Mouse (Mus musculus): ENCODE results near the gene Tmem51. TPM values are rescaled to one million over a fixed set of nuclear protein-coding genes. Genes with fewer than 3 reads are reported as not detected.

The Tmem51 gene
- total and polyA plus RNA-seq, 3 experiments = 1.4 to 8.0 (median 8.0) TPM

GRCm38 (mm10) chr4:142068899-142069812, 14.9 kb downstream of the Tmem51 start:
- in situ Hi-C loops (cut with MboI; ENCODE audit: low pct_ligation_motif_present, low pct_unique_long_range_greater_than_20kb, low sequenced_read_pairs) = no loop called here
- H3K4me2 ChIP-seq (ENCODE audit: insufficient read depth, low read depth, poor library complexity, severe bottlenecking) = no peak overlapping the region
- DNase-seq (ENCODE audit: extremely low read depth) = no peak
- no peaks in the 10 kb centered on the region for H3K9me3 ChIP-seq (replicated peaks; ENCODE audit: low read length)
- H3K79me2 ChIP-seq (replicated peaks; ENCODE audit: control insufficient read depth, extremely low read depth, insufficient read depth, poor library complexity, severe bottlenecking) = no peaks in the 10 kb centered on the region
- no peak overlapping the region for H3K27ac ChIP-seq (ENCODE audit: insufficient read depth, low read depth)
- no peaks in the 10 kb centered on the region for H3K27me3 ChIP-seq (replicated peaks)
- dilution Hi-C loops (cut with MboI; ENCODE audit: extremely low pct_ligation_motif_present, extremely low pct_unique_long_range_greater_than_20kb, low sequenced_read_pairs) = no loop called here
- no peak overlapping the region for H3K4me3 ChIP-seq (replicated peaks in 1 of 3; ENCODE audit: low read depth in 2 of 3, low read length in 2 of 3, poor library complexity in 1 of 3)
- H3K9ac ChIP-seq (ENCODE audit: insufficient read depth, low read depth) = no peak overlapping the region
- TF ChIP-seq SIN3A (IDR thresholded peaks at IDR 0.05; ENCODE audit: low read length) (no peak), MYC (IDR thresholded peaks at IDR 0.05; ENCODE audit: low read depth, low read length) (no peak), ZKSCAN1 (IDR thresholded peaks at IDR 0.05; ENCODE audit: borderline replicate concordance, low read depth, low read length) (no peak), SMC3 (IDR thresholded peaks at IDR 0.05; ENCODE audit: low read depth, low read length) (no peak), ZC3H11A (IDR thresholded peaks at IDR 0.05; ENCODE audit: low read depth, low read length) (no peak), USF2 (conservative IDR thresholded peaks at IDR 0.05; ENCODE audit: low read depth, low read length) (no peak), TBP (conservative IDR thresholded peaks at IDR 0.05; ENCODE audit: low read depth, low read length) (no peak), CHD1 (IDR thresholded peaks at IDR 0.05; ENCODE audit: low read depth, low read length) (no peak), JUN (IDR thresholded peaks at IDR 0.05; ENCODE audit: insufficient read depth, low read depth, low read length) (no peak), POLR2A (IDR thresholded peaks at IDR 0.05; ENCODE audit: low read depth, low read length) (no peak), PAX5 (IDR thresholded peaks at IDR 0.05; ENCODE audit: low read length) (no peak), E2F4 (IDR thresholded peaks at IDR 0.05; ENCODE audit: insufficient replicate concordance, low read depth, low read length) (no peak), RCOR1 (conservative IDR thresholded peaks at IDR 0.05; ENCODE audit: low read depth, low read length) (no peak), MXI1 (IDR thresholded peaks at IDR 0.05; ENCODE audit: low read depth, low read length) (no peak)
- no peaks in the 10 kb centered on the region for H3K36me3 ChIP-seq (replicated peaks in 1 of 2; ENCODE audit: control insufficient read depth in 1 of 2, insufficient read depth in 1 of 2, low read length in 1 of 2)
- H3K4me1 ChIP-seq (ENCODE audit: control insufficient read depth in 1 of 2, insufficient read depth in 2 of 2) = peaks cover 6 to 55% of the 10 kb centered on the region in 2 experiments

DNA sequence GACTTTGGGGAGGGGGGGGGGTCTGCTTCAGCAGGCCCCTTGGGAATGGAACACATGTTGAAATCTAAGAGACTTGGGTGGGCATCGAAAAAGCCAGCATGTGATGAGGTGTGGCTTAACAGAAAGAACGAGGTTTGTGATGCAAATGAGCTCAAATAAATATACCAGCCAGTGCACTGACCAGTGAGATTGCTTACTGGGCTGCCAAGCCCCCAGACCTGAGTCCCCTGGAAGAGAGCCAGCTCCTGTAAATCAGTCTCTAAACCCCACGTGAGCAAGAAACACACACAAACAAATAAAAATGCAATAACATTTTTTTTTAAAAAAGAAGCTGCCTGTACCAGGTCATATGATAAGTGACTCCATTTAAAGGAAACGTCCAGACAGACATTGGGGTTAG, 17.5 kb downstream of the Tmem51 start:
- no peak for TF ChIP-seq ZKSCAN1 (IDR thresholded peaks at IDR 0.05; ENCODE audit: borderline replicate concordance, low read depth, low read length)
- Histone ChIP-seq H3K36me3 (replicated peaks in 1 of 2; ENCODE audit: control insufficient read depth in 1 of 2, insufficient read depth in 1 of 2, low read length in 1 of 2) (no peaks in the 10 kb centered on the region), H3K27me3 (replicated peaks) (no peaks in the 10 kb centered on the region), H3K9ac (ENCODE audit: insufficient read depth, low read depth) (no peak overlapping the region), H3K4me1 (ENCODE audit: control insufficient read depth in 1 of 2, insufficient read depth in 2 of 2) (peaks cover 3 to 39% of the 10 kb centered on the region in 2 experiments; a peak in 3 of 4 replicates), H3K4me2 (ENCODE audit: insufficient read depth, low read depth, poor library complexity, severe bottlenecking) (no peak overlapping the region), H3K4me3 (replicated peaks in 1 of 3; ENCODE audit: low read depth in 2 of 3, low read length in 2 of 3, poor library complexity in 1 of 3) (no peak overlapping the region), H3K79me2 (replicated peaks; ENCODE audit: control insufficient read depth, extremely low read depth, insufficient read depth, poor library complexity, severe bottlenecking) (no peaks in the 10 kb centered on the region), H3K9me3 (replicated peaks; ENCODE audit: low read length) (no peaks in the 10 kb centered on the region), H3K27ac (ENCODE audit: insufficient read depth, low read depth) (no peak overlapping the region)
- DNase-seq (ENCODE audit: extremely low read depth) = no peak
- in situ Hi-C loops (cut with MboI; ENCODE audit: low pct_ligation_motif_present, low pct_unique_long_range_greater_than_20kb, low sequenced_read_pairs) = no loop called here
- dilution Hi-C loops (cut with MboI; ENCODE audit: extremely low pct_ligation_motif_present, extremely low pct_unique_long_range_greater_than_20kb, low sequenced_read_pairs) = no loop called here

Data from CH12.LX (cell line).